Mouse (Mus musculus) urinary bladder, adult 2 months (tissue): ENCODE measurements around the gene Apoa4. TPM values are rescaled to one million over a fixed set of nuclear protein-coding genes. Genes with fewer than 3 reads are reported as not detected.

ENCODE experiments used
- DNase-seq: peaks from one replicate; pipeline ENCODE4 v3.0.0; 2022; ENCODE audit warnings: low spot score
- polyA plus RNA-seq: library from polyadenylated mRNA; depleted of rRNA; stranded (reverse); fragments of >200 nt; gene quantifications from 2 replicates; pipeline ENCODE4 v1.2.3, GENCODE M21; 2012; rRNA removed

Gene Apoa4
- polyA plus RNA-seq, 1 experiment = 0.04 TPM

DNA sequence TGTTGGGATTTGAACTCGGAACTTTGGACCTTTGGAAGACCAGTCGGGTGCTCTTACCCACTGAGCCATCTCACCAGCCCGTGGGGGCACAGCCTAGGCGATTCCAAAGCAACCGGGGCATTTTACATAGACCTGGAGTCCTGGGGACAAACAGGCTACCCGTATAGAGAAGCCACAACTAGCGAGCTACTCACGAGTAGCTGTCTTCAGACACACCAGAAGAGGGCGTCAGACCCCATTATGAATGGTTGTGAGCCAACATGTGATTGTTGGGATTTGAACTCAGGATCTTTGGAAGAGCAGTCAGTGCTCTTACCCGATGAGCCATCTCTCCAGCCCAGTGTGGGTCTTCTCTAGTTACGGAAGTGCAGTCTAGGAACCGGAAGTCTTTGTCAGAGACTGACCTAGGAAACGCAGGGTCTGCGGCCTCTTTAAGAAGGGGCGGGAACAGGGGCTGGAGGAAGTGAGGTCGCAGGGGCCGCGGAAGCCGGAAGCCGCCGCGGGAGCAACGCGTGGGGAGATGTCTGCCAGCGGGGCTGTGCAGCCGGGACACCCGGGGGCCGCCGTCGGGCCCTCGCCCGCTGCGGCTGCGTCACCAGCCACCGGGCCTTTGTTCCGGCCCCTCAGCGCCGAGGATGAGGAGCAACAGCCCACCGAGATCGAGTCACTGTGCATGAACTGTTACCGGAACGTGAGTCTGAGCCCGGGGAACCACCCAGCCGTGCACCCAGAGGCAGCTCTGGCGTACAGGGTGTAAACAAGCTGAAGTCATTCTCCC, 32.4 kb downstream of the Apoa4 start, which contains the start of gene Zpr1:
Gene Zpr1, plus strand, starts transcription at position 388 of the 778 bp plus-strand sequence.
- peak; percentile 78 for DNase-seq

DNA sequence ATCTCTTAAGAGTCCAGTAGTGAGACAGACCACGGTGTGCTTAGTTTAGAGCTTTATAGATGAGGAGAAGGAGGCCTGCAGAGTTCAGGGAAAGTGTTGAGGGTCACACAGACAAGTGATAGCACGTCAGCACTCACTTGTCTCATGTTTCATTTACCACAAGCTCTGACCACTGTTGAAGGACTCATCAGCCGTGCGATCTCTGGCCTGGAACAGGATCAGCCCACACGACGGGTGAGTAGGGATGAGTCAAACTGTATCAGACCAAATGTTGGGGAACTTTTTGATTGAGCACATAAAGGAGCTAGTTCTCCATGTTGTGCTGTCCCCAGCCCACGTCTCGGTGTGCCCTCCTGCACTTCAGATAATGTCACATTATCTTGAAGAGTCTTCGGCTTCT, 34.0 kb downstream of the Apoa4 start:
- no peak for DNase-seq

DNA sequence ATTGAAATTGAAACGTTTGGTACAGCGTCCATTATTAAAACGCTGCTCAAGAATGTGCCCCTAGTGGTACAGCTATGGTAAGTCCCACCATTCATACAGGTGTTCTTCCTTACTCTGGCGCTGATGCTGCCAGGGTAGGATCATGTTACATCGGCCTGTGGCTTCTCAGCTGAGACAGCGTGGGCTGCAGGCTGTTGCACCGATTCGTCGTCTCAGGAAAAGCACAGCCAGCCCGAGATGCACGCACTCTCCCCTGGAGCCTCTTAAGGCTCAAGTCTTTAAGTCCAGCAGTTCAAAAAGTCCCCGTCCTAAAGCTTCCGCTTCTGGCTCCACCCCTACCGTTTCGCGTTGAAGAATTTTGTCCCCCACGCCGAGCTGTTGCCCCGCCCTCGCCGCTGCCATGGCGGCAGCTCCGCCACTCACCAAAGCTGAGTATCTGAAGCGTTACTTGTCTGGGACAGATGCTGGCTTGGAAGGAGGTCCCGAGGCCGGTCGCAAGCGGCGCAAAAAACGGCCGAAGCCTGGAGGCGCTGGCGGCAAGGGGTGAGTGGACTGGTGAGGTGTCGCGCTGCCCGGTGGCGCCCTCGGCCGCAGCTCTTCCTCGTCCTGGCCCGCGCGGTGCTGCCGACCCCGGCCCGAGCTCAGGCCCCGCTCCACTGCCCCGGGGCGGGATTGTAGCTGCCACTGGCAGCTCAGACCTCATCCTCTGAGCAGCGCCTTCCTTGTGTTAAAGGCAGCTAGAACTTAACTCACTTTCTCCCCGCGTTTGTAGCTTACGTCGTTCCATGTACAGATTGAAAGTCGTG, 42.3 kb downstream of the Apoa4 start, which contains the start of gene Bud13:
Gene Bud13, plus strand, starts transcription at position 378 of the 806 bp plus-strand sequence.
- DNase-seq = peak; percentile 94

Other genes starting within 250 kb of the Apoa4 start
- gene Pafah1b2, start 228.0 kb upstream of the Apoa4 start, polyA plus RNA-seq = 42.7 and 45.4 TPM in 2 replicates
- gene Sik3, start 227.9 kb upstream of the Apoa4 start, polyA plus RNA-seq = 9.7 and 17.1 TPM in 2 replicates
- gene Apoa1, start 12.1 kb upstream of the Apoa4 start, polyA plus RNA-seq = 0.51 and 0.87 TPM in 2 replicates
- gene Apoc3, start 5.1 kb upstream of the Apoa4 start, polyA plus RNA-seq = 0.34 and 0.68 TPM in 2 replicates
- not detected in 2 replicates for gene Apoa5, start 27.9 kb downstream of the Apoa4 start, polyA plus RNA-seq
- gene Zpr1, start 32.4 kb downstream of the Apoa4 start, polyA plus RNA-seq = 30.3 and 33.5 TPM in 2 replicates
- 9.8 and 9.9 TPM in 2 replicates for gene Bud13, start 42.3 kb downstream of the Apoa4 start, polyA plus RNA-seq
- gene 4931429L15Rik, start 79.3 kb downstream of the Apoa4 start, polyA plus RNA-seq = not detected in 2 replicates